In the genomic region with DNA sequence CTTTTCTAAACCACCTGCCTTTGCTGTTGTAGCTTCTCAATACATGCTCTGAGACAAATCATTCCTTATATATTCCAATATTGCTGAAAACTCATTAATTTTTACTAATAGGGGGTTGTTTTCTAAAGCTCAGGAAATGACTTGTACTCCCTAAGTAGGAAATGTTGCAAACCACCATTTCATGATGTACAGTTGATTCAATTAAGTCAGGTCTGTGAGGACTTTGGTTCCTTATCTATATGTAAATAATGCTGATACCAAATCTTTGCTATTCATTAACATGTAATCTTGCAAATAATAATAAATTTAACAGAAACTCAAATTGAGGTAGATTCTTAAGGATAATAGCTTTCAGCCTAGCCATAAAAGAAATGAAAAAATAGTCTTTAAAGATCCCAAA, we compare ENCODE assay signal across 23 mouse cellular contexts.
"Had no signal": no experiment of that assay in that cellular context is flagged by ENCODE, and none has a peak within 500 bp of the region (broad histone marks: within the 10 kb centered on the region; RNA-seq: fewer than 3 reads in every experiment).

No protein-coding gene starts in this region.

- H3K9ac ChIP-seq: limb, embryonic 12.5 days; limb, embryonic 13.5 days; limb, embryonic 15.5 days; liver, embryonic 12.5 days; liver, embryonic 13.5 days; liver, embryonic 14.5 days; liver, embryonic 15.5 days; liver, postnatal 0 days; lung, embryonic 14.5 days; lung, embryonic 15.5 days; midbrain, embryonic 12.5 days; midbrain, embryonic 13.5 days; midbrain, embryonic 15.5 days; neural tube, embryonic 12.5 days had no signal

- H3K36me3 ChIP-seq: limb, embryonic 10.5 days; limb, embryonic 12.5 days; liver, embryonic 12.5 days; liver, embryonic 13.5 days; liver, embryonic 15.5 days; lung, embryonic 15.5 days; midbrain, embryonic 10.5 days; midbrain, embryonic 12.5 days; midbrain, embryonic 13.5 days; midbrain, embryonic 15.5 days; neural tube, embryonic 12.5 days had no signal

- H3K27ac ChIP-seq: limb, embryonic 10.5 days; limb, embryonic 12.5 days; limb, embryonic 13.5 days; limb, embryonic 15.5 days; liver, embryonic 12.5 days; liver, embryonic 13.5 days; liver, embryonic 14.5 days; liver, embryonic 15.5 days; lung, embryonic 15.5 days; macrophage; midbrain, embryonic 10.5 days; midbrain, embryonic 12.5 days; midbrain, embryonic 13.5 days; midbrain, embryonic 15.5 days; neural tube, embryonic 12.5 days had no signal

- H3K27me3 ChIP-seq: limb, embryonic 12.5 days; limb, embryonic 13.5 days; limb, embryonic 15.5 days; liver, embryonic 12.5 days; liver, embryonic 13.5 days; liver, embryonic 15.5 days; lung, embryonic 15.5 days; megakaryocyte, embryonic 14.5 days; midbrain, embryonic 12.5 days; midbrain, embryonic 13.5 days; midbrain, embryonic 15.5 days; neural tube, embryonic 12.5 days had no signal

- H3K4me2 ChIP-seq: limb, embryonic 12.5 days; limb, embryonic 13.5 days; limb, embryonic 15.5 days; liver, embryonic 11.5 days; liver, embryonic 12.5 days; liver, embryonic 13.5 days; liver, embryonic 15.5 days; lung, embryonic 14.5 days; lung, embryonic 15.5 days; midbrain, embryonic 11.5 days; midbrain, embryonic 12.5 days; midbrain, embryonic 13.5 days; midbrain, embryonic 15.5 days; neural tube, embryonic 12.5 days had no signal

- H3K4me1 ChIP-seq: limb, embryonic 10.5 days; limb, embryonic 12.5 days; limb, embryonic 15.5 days; liver, embryonic 12.5 days; liver, embryonic 13.5 days; liver, embryonic 15.5 days; lung, embryonic 15.5 days; megakaryocyte, embryonic 14.5 days; midbrain, embryonic 10.5 days; midbrain, embryonic 12.5 days; midbrain, embryonic 13.5 days; midbrain, embryonic 15.5 days; neural tube, embryonic 12.5 days had no signal

- H3K9me3 ChIP-seq: limb, embryonic 10.5 days; limb, embryonic 12.5 days; limb, embryonic 13.5 days; limb, embryonic 15.5 days; liver, embryonic 12.5 days; liver, embryonic 13.5 days; liver, embryonic 15.5 days; lung, embryonic 15.5 days; megakaryocyte, embryonic 14.5 days; midbrain, embryonic 10.5 days; midbrain, embryonic 12.5 days; midbrain, embryonic 13.5 days; midbrain, embryonic 15.5 days; neural tube, embryonic 12.5 days had no signal

- H3K4me3 ChIP-seq: limb, embryonic 10.5 days; limb, embryonic 12.5 days; limb, embryonic 13.5 days; limb, embryonic 15.5 days; liver, embryonic 12.5 days; liver, embryonic 13.5 days; liver, embryonic 15.5 days; lung, embryonic 15.5 days; megakaryocyte, embryonic 14.5 days; midbrain, embryonic 10.5 days; midbrain, embryonic 12.5 days; midbrain, embryonic 13.5 days; midbrain, embryonic 15.5 days; myocyte; neural tube, embryonic 12.5 days had no signal

- ATAC-seq: liver, embryonic 12.5 days; liver, postnatal 0 days; lung, postnatal 0 days; midbrain, embryonic 13.5 days; midbrain, embryonic 15.5 days; midbrain, embryonic 16.5 days had no signal
